Mouse (Mus musculus) hindbrain, postnatal 0 days (tissue): Measurements from ENCODE around the gene Sec24a. TPM values are rescaled to one million over a fixed set of nuclear protein-coding genes. Genes with fewer than 3 reads are reported as not detected.
"Not testable (repeated sequence)": the region's sequence is repeated elsewhere in the genome, so short reads cannot be mapped to it uniquely, and the experiment has no call there.

Experiments
- ATAC-seq: fragments of 200-750 bp; cut with Nextera tagmentation; 2 replicates; pipeline ENCODE4 v1.8.0; 2017; ENCODE audit warnings: mild to moderate bottlenecking, moderate TSS enrichment, moderate library complexity
- DNase-seq: peaks from one replicate; pipeline ENCODE4 v3.0.0-alpha.2; 2015; ENCODE audit warnings: low spot score
- H3K27ac ChIP-seq: fragments of 300-500 bp; sonication (generic); 2 replicates; pipeline ENCODE4 v1.5.1; 2014; ENCODE audit warnings: mild to moderate bottlenecking
- H3K27me3 ChIP-seq: fragments of 300-500 bp; sonication (generic); 2 replicates; pipeline ENCODE4 v1.6.1; 2014; ENCODE audit warnings: low read length, mixed read lengths; ENCODE audit not compliant: insufficient read depth
- H3K36me3 ChIP-seq: fragments of 300-500 bp; sonication (generic); 2 replicates; pipeline ENCODE4 v1.6.1; 2014; ENCODE audit warnings: low read length, mixed read lengths; ENCODE audit not compliant: insufficient read depth
- H3K4me1 ChIP-seq: fragments of 300-500 bp; sonication (generic); 2 replicates; pipeline ENCODE4 v1.6.1; 2014; ENCODE audit warnings: antibody characterized with exemption, low read length, mixed read lengths; ENCODE audit not compliant: insufficient read depth
- H3K4me2 ChIP-seq: fragments of 300-500 bp; sonication (generic); 2 replicates; pipeline ENCODE4 v1.6.1; 2014; ENCODE audit warnings: low read depth, mild to moderate bottlenecking, low read length, moderate library complexity, mixed read lengths
- H3K4me3 ChIP-seq: fragments of 300-500 bp; sonication (generic); 2 replicates; pipeline ENCODE4 v1.5.1; 2014; ENCODE audit warnings: low read length
- H3K9ac ChIP-seq: fragments of 300-500 bp; sonication (generic); replicated peaks from 2 replicates; pipeline ENCODE4 v1.6.1; 2014; ENCODE audit warnings: mild to moderate bottlenecking, low read length, moderate library complexity, mixed read lengths
- H3K9me3 ChIP-seq: fragments of 300-500 bp; sonication (generic); 2 replicates; pipeline ENCODE4 v1.6.1; 2016; ENCODE audit warnings: low read length, mixed read lengths
- CTCF ChIP-seq: IDR thresholded peaks from 2 replicates; pipeline ENCODE4 v1.5.1; 2016; ENCODE audit warnings: antibody characterized with exemption, control low read depth, low read depth
- WGBS: fragments of 180-500 bp; shearing (Covaris S2); extraction: QIAGEN DNeasy Blood & Tissue Kit; methylation state at CpG from one replicate; pipeline ENCODE4 v1.1.7; 2014; 5-methylcytosine and 5-hydroxymethylcytosine counted together
- polyA plus RNA-seq: library from polyadenylated mRNA; unstranded; fragments of >200 nt; fragmentation: Nextera tagmentation; extraction: Ambion mirVana; gene quantifications from 2 replicates; pipeline ENCODE4 v1.2.1, GENCODE M21; 2015
- total RNA-seq: library from RNA; depleted of rRNA; stranded (reverse); fragments of >200 nt; gene quantifications from 2 replicates; pipeline ENCODE4 v1.2.3, GENCODE M21; 2014

The Sec24a gene
- total and polyA plus RNA-seq, 2 experiments from 2014 or later, result 10.6 to 13.9 TPM

DNA sequence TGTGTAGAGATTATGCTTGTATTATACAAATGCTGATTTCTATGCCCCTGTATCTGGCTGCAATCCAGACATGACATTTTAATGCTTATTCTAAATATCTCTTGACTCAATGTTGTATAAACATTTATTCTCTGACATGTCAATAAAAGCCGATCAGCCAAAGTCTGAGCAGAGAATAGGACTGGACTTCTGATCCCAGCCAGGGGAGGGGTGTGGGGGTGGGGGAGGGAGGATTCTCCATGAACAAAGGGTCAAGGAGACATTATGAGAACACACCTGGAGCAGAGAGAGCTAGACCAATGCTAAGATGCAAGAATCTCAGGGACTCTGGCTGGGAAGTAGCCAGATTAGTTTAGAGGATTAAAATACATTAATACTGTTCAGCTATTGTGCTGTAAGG lies 17.3 kb downstream of the Sec24a start:
- Histone ChIP-seq H3K36me3 (peaks cover 12% of the 10 kb centered on the region), H3K4me2 (no peak overlapping the region), H3K4me1 (no peaks in the 10 kb centered on the region), H3K4me3 (no peak overlapping the region), H3K9me3 (no peaks in the 10 kb centered on the region), H3K27me3 (no peaks in the 10 kb centered on the region), H3K9ac (no peak overlapping the region), H3K27ac (no peak overlapping the region)
- ATAC-seq, result no peak
- no peak for DNase-seq
- 83% methylated on average over 1 of the region's 1 CpGs for WGBS
- TF ChIP-seq CTCF, result no peak

DNA sequence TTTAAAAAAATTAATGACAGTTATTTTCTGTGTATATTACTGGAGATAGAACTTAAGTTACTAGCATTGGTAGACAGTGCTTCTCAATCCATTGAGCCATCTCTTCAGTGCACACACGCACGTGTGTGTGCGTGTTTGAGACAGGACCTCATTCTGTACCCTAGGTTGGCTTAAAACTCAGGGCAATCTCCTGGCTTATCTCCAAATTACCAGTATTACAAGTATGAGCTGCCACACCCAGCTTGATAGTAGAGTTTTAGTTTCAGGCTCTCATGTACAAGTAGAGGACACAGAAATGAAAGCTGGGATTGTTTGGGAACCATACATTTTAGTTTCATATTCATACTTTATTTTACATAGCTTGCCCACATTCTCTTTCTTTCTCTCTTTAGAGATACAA lies 22.7 kb downstream of the Sec24a start:
- Histone ChIP-seq H3K9ac (no peak overlapping the region), H3K4me2 (no peak overlapping the region), H3K36me3 (peaks cover 12% of the 10 kb centered on the region), H3K27me3 (no peaks in the 10 kb centered on the region), H3K27ac (no peak overlapping the region), H3K4me1 (no peaks in the 10 kb centered on the region), H3K4me3 (no peak overlapping the region), H3K9me3 (no peaks in the 10 kb centered on the region)
- DNase-seq, result no peak
- TF ChIP-seq CTCF, result no peak
- ATAC-seq, result no peak
- 94% methylated on average over 3 of the region's 3 CpGs for WGBS

DNA sequence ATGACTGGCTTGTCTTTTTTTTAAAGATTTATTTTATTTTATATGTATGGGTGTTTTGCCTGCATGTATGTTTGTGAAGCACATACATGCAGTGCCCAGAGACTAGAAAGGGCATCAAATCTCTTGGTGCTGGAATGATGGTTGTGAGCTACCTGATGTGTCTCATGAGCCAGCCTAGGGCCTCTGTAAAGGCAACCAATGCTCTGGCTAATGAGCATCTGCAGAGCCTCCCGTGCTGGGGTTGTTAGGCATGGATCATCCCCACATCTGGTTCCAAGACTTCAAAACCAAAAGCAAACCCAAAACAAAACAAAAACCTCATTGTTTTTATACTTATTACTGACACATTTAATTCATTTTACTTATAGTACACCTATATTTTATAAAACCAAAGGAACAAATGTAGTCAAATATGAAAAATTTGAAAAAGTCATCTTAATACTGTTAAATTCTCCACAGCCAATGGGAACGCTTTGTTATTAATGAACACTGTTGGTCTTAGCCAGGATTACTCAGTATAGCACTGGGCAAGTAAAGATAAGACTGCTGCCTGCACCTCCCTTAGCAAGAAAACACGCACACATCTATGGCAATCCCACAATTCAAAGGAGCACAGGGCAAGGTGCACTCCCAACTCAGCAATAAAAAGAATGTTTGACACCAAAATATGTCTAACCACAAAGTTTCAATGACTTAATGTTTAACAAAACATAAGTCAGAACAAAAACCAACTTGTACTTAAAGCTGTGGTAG lies 24.6 kb downstream of the Sec24a start:
- Histone ChIP-seq H3K9me3 (no peaks in the 10 kb centered on the region), H3K27me3 (no peaks in the 10 kb centered on the region), H3K4me1 (no peaks in the 10 kb centered on the region), H3K27ac (no peak overlapping the region), H3K36me3 (peaks cover 18% of the 10 kb centered on the region), H3K4me3 (no peak overlapping the region), H3K4me2 (no peak overlapping the region), H3K9ac (no peak overlapping the region)
- DNase-seq, result no peak
- no peak for ATAC-seq
- TF ChIP-seq CTCF, result no peak
- 93% methylated on average over 3 of the region's 3 CpGs for WGBS

DNA sequence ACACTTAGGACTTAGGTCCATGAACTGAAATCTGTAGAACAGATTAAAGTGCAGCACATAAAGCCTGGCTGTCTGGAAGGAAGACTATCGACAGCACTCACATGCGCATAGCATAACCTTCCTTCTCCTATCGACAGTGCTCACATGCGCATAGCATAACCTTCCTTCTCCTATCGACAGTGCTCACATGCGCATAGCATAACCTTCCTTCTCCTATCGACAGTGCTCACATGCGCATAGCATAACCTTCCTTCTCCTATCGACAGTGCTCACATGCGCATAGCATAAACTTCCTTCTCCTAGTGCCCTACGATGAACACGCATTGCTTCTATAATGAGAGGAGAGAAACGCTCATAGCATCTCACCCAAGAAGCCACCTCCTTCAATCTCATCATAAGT lies 29.2 kb downstream of the Sec24a start:
- H3K4me2 ChIP-seq, H3K4me3 ChIP-seq, H3K27ac ChIP-seq, DNase-seq, H3K4me1 ChIP-seq, ATAC-seq, H3K9ac ChIP-seq, H3K9me3 ChIP-seq, H3K27me3 ChIP-seq: not testable (repeated sequence)
- H3K36me3 ChIP-seq, result peaks cover 36% of the 10 kb centered on the region; the same call in 1 of the 2 replicates
- 96% methylated on average over 12 of the region's 13 CpGs for WGBS

DNA sequence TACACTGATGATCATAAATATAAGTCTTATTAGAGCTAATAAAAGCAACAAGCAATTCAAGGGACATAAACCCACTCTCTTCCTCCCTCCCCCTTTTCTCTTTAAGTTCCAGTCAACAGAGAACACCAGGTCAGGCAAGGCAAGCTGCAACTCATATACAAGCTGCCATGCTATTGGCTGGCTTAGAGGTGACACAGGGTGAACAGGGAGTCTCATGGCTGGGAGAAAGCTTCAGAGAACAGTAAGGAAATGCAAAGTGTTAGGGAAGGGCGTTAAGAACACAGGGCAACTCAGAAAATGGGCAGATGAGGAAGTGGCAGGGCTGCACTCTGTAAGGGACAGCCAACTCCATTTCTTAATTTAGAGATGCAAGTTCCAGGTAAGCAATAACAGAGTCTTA lies 30.6 kb downstream of the Sec24a start:
- peaks cover 36% of the 10 kb centered on the region; the same call in 1 of the 2 replicates for H3K36me3 ChIP-seq
- ATAC-seq, result no peak
- H3K4me1 ChIP-seq, result no peaks in the 10 kb centered on the region
- no peaks in the 10 kb centered on the region for H3K9me3 ChIP-seq
- H3K4me2 ChIP-seq, result no peak overlapping the region
- DNase-seq, result no peak
- TF ChIP-seq CTCF, result no peak
- H3K9ac ChIP-seq, result no peak overlapping the region
- H3K27me3 ChIP-seq, result no peaks in the 10 kb centered on the region
- 84% methylated on average over 1 of the region's 1 CpGs for WGBS
- H3K4me3 ChIP-seq, result no peak overlapping the region
- no peak overlapping the region for H3K27ac ChIP-seq

- WGBS, result 94% methylated on average over 11 of the region's 11 CpGs
These were observed 42.4 kb downstream of the Sec24a start for GRCm38 (mm10) chr11:51721066-51721465.

DNA sequence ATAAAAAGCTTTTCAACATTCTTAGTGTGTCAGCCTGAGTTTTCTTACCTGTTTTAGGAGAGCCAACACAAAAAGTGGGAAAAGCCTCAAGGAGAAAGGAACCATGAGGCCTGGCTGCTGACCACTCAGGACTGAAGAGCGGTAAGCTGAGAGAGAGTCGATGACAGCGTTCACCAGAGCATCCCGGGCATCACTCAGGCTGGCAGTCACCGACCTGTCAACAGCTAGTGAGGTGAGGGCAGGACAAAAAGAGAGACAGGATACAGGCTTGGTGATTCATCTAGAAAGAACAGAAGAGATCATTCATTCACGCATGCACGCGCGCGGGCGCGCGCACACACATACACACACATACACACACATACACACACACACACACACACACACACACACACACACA lies 56.4 kb downstream of the Sec24a start:
- Histone ChIP-seq H3K9me3 (no peaks in the 10 kb centered on the region), H3K36me3 (peaks cover 49% of the 10 kb centered on the region), H3K9ac (no peak overlapping the region), H3K4me2 (no peak overlapping the region), H3K4me1 (no peaks in the 10 kb centered on the region), H3K4me3 (no peak overlapping the region), H3K27ac (no peak overlapping the region), H3K27me3 (no peaks in the 10 kb centered on the region)
- no peak for TF ChIP-seq CTCF
- no peak for DNase-seq
- 96% methylated on average over 13 of the region's 13 CpGs for WGBS
- no peak for ATAC-seq

More at GRCm38 (mm10) chr11:51721066-51721465, 42.4 kb downstream of the Sec24a start:
- Histone ChIP-seq H3K9ac (no peak overlapping the region), H3K36me3 (peaks cover 62% of the 10 kb centered on the region), H3K9me3 (no peaks in the 10 kb centered on the region), H3K4me1 (no peaks in the 10 kb centered on the region), H3K27ac (no peak overlapping the region), H3K27me3 (no peaks in the 10 kb centered on the region), H3K4me2 (no peak overlapping the region), H3K4me3 (no peak overlapping the region)
- no peak for DNase-seq
- TF ChIP-seq CTCF, result no peak
- no peak for ATAC-seq
